Mouse (Mus musculus) forebrain, postnatal 0 days (tissue): ENCODE data around the gene Sox18. TPM values are rescaled to one million over a fixed set of nuclear protein-coding genes. Genes with fewer than 3 reads are reported as not detected.

Experiments
- ATAC-seq: fragments of 200-750 bp; cut with Nextera tagmentation; 2 replicates; pipeline ENCODE4 v1.8.0; 2017; ENCODE audit warnings: mild to moderate bottlenecking, moderate library complexity
- DNase-seq: peaks from one replicate; pipeline ENCODE4 v3.0.0-alpha.2; 2015
- H3K27ac ChIP-seq: fragments of 300-500 bp; sonication (generic); 2 replicates; pipeline ENCODE4 v1.5.1; 2014; ENCODE audit warnings: low read depth, mild to moderate bottlenecking, antibody characterized with exemption, low read length, moderate library complexity, mixed read lengths
- H3K27me3 ChIP-seq: fragments of 300-500 bp; sonication (generic); 2 replicates; pipeline ENCODE4 v1.6.1; 2014; ENCODE audit warnings: mild to moderate bottlenecking, low read length, mixed read lengths; ENCODE audit not compliant: insufficient read depth
- H3K36me3 ChIP-seq: fragments of 300-500 bp; sonication (generic); 2 replicates; pipeline ENCODE4 v1.6.1; 2014; ENCODE audit warnings: mild to moderate bottlenecking, moderate library complexity; ENCODE audit not compliant: insufficient read depth
- H3K4me1 ChIP-seq: fragments of 300-500 bp; sonication (generic); 2 replicates; pipeline ENCODE4 v1.6.1; 2014; ENCODE audit warnings: antibody characterized with exemption; ENCODE audit not compliant: insufficient read depth
- H3K4me2 ChIP-seq: fragments of 300-500 bp; sonication (generic); 2 replicates; pipeline ENCODE4 v1.6.1; 2014; ENCODE audit warnings: low read depth, mild to moderate bottlenecking, moderate library complexity
- H3K4me3 ChIP-seq: fragments of 300-500 bp; sonication (generic); 2 replicates; pipeline ENCODE4 v1.5.1; 2014; ENCODE audit warnings: low read depth, low read length, mixed read lengths
- H3K9ac ChIP-seq: fragments of 300-500 bp; sonication (generic); 2 replicates; pipeline ENCODE4 v1.6.1; 2014; ENCODE audit warnings: mild to moderate bottlenecking
- H3K9me3 ChIP-seq: fragments of 300-500 bp; sonication (generic); 2 replicates; pipeline ENCODE4 v1.6.1; 2016; ENCODE audit warnings: low read length
- CTCF ChIP-seq: sonication (generic); IDR thresholded peaks from 2 replicates; pipeline ENCODE4 v1.5.1; 2016; ENCODE audit warnings: antibody characterized with exemption, control low read depth, low read depth
- WGBS: fragments of 180-500 bp; shearing (Covaris S2); extraction: QIAGEN DNeasy Blood & Tissue Kit; methylation state at CpG from one replicate; pipeline ENCODE4 v1.1.7; 2014; 5-methylcytosine and 5-hydroxymethylcytosine counted together
- polyA plus RNA-seq: library from polyadenylated mRNA; unstranded; fragments of >200 nt; fragmentation: Nextera tagmentation; extraction: Ambion mirVana; gene quantifications from 2 replicates; pipeline ENCODE4 v1.2.1, GENCODE M21; 2015
- total RNA-seq: library from RNA; depleted of rRNA; stranded (reverse); fragments of >200 nt; gene quantifications from 2 replicates; pipeline ENCODE4 v1.2.3, GENCODE M21; 2014

The Sox18 gene
- total and polyA plus RNA-seq, 2 experiments from 2014 or later = 8.9 to 11.1 TPM

GRCm38 (mm10) chr2:181653065-181653464, 18.4 kb downstream of the Sox18 start:
- no peaks in the 10 kb centered on the region for H3K9me3 ChIP-seq
- H3K4me2 ChIP-seq = no peak overlapping the region
- no peaks in the 10 kb centered on the region for H3K27me3 ChIP-seq
- H3K27ac ChIP-seq = no peak overlapping the region
- ATAC-seq = no peak
- no peaks in the 10 kb centered on the region for H3K4me1 ChIP-seq
- DNase-seq = no peak
- H3K9ac ChIP-seq = no peak overlapping the region
- H3K4me3 ChIP-seq = no peak overlapping the region
- no peak for TF ChIP-seq CTCF
- peaks cover 81% of the 10 kb centered on the region for H3K36me3 ChIP-seq

DNA sequence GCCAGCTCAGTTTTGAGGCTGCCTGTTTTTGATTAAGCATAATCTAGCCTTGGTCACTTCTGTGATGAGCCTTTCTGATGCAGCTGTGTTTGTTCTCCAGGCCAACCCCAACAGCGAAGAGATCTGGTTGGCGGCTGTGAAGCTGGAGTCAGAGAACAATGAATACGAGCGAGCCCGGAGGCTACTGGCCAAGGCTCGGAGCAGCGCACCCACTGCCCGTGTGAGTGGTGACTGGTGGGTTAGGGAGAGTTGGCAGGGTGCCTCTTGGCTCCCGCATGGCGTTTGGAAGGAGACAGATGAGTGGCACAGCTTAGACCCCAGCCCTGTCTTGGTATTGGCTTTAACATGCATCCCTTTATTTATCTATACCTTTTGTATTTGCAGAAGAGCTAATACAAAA, 22.5 kb downstream of the Sox18 start:
- H3K4me3 ChIP-seq = no peak overlapping the region
- H3K27ac ChIP-seq = no peak overlapping the region
- no peaks in the 10 kb centered on the region for H3K9me3 ChIP-seq
- no peak overlapping the region for H3K9ac ChIP-seq
- no peak overlapping the region for H3K4me2 ChIP-seq
- H3K4me1 ChIP-seq = no peaks in the 10 kb centered on the region
- no peak for DNase-seq
- ATAC-seq = no peak
- H3K36me3 ChIP-seq = peaks cover 87% of the 10 kb centered on the region
- H3K27me3 ChIP-seq = no peaks in the 10 kb centered on the region
- WGBS = 77% methylated on average over 10 of the region's 10 CpGs
- TF ChIP-seq CTCF = no peak

GRCm38 (mm10) chr2:181646626-181647472, 24.6 kb downstream of the Sox18 start:
- Histone ChIP-seq H3K9me3 (no peaks in the 10 kb centered on the region), H3K4me2 (no peak overlapping the region), H3K36me3 (peaks cover 83% of the 10 kb centered on the region), H3K4me1 (no peaks in the 10 kb centered on the region), H3K27ac (no peak overlapping the region), H3K27me3 (no peaks in the 10 kb centered on the region), H3K4me3 (no peak overlapping the region), H3K9ac (no peak overlapping the region)
- no peak for TF ChIP-seq CTCF
- WGBS = 95% methylated on average over 6 of the region's 6 CpGs
- DNase-seq (no peak), ATAC-seq (no peak)

DNA sequence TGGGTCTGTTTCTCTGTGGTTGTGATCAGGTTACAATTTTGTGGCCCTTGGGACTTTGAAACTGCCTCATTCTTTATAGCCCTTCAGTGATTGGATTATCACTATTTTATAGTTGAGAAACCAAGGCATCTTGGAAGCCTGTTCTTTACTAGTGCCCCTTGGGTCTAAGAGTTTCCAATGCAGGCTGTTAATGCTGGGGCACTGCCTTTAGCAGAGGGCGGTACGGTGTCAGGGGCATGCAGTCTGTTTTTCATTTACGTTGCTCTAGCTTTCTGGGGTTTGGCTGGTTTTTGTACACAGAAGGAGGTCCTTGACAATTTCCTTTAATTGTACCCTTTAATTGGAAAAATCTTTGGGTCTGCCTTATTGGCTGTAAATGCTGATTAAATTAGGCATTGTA, 25.8 kb downstream of the Sox18 start:
- Histone ChIP-seq H3K36me3 (peaks cover 84% of the 10 kb centered on the region), H3K27me3 (no peaks in the 10 kb centered on the region), H3K4me3 (no peak overlapping the region), H3K9ac (no peak overlapping the region), H3K27ac (no peak overlapping the region), H3K4me2 (no peak overlapping the region), H3K9me3 (no peaks in the 10 kb centered on the region), H3K4me1 (no peaks in the 10 kb centered on the region)
- no peak for DNase-seq
- TF ChIP-seq CTCF = no peak
- ATAC-seq = no peak
- 80% methylated on average over 3 of the region's 3 CpGs for WGBS

GRCm38 (mm10) chr2:181644361-181644760, 27.1 kb downstream of the Sox18 start:
- H3K9me3 ChIP-seq = no peaks in the 10 kb centered on the region
- H3K4me1 ChIP-seq = no peaks in the 10 kb centered on the region
- H3K9ac ChIP-seq = no peak overlapping the region
- H3K4me3 ChIP-seq = no peak overlapping the region
- TF ChIP-seq CTCF = peak; percentile 73
- H3K27ac ChIP-seq = no peak overlapping the region
- no peaks in the 10 kb centered on the region for H3K27me3 ChIP-seq
- 91% methylated on average over 2 of the region's 2 CpGs for WGBS
- H3K4me2 ChIP-seq = no peak overlapping the region
- ATAC-seq (peak; percentile 23; the same call in 1 of the 2 replicates), DNase-seq (peak; percentile 49)
- peaks cover 82% of the 10 kb centered on the region for H3K36me3 ChIP-seq

DNA sequence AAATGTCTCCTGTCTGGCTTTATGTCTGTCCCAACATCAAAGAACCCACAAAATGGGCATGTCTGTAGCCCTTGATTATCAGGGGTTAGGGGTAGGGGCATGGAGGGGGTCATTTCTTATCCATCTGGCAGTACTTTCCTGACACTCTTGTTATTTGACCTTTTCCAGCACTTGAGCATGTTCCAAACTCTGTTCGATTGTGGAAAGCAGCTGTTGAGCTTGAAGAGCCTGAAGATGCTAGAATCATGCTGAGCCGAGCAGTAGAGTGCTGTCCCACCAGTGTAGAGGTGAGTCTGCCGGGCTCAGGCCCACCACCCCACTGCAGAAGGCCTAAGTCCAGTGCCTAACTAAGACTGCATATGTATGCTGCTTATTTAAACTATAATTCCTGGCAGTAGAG, 35.6 kb downstream of the Sox18 start:
- no peak for DNase-seq
- no peaks in the 10 kb centered on the region for H3K4me1 ChIP-seq
- H3K4me2 ChIP-seq = no peak overlapping the region
- no peak for ATAC-seq
- H3K27me3 ChIP-seq = no peaks in the 10 kb centered on the region
- no peaks in the 10 kb centered on the region for H3K9me3 ChIP-seq
- 96% methylated on average over 3 of the region's 3 CpGs for WGBS
- peaks cover 71% of the 10 kb centered on the region for H3K36me3 ChIP-seq
- TF ChIP-seq CTCF = no peak
- H3K9ac ChIP-seq = no peak overlapping the region
- no peak overlapping the region for H3K27ac ChIP-seq
- H3K4me3 ChIP-seq = no peak overlapping the region

- Histone ChIP-seq H3K9ac (no peak overlapping the region), H3K9me3 (no peaks in the 10 kb centered on the region), H3K4me3 (no peak overlapping the region), H3K4me1 (no peaks in the 10 kb centered on the region), H3K4me2 (no peak overlapping the region), H3K36me3 (peaks cover 58% of the 10 kb centered on the region), H3K27ac (no peak overlapping the region), H3K27me3 (no peaks in the 10 kb centered on the region)
- WGBS = 88% methylated on average over 6 of the region's 6 CpGs
- ATAC-seq (no peak), DNase-seq (no peak)
- no peak for TF ChIP-seq CTCF
Measured at GRCm38 (mm10) chr2:181632624-181633023, 38.8 kb downstream of the Sox18 start.
